Mouse (Mus musculus): Measurements from ENCODE around the gene Mvp. TPM values are rescaled to one million over a fixed set of nuclear protein-coding genes. Genes with fewer than 3 reads are reported as not detected.

Mvp gene
- total and polyA plus RNA-seq, 3 experiments = 19.8 to 20.6 TPM; not detected in 1

GRCm38 (mm10) chr7:127016481-127016485 is 1.9 kb upstream of the Mvp start, which contains the start of gene Pagr1b:
Pagr1b (minus strand) TSS chr7:127016484.
- peaks cover 0 to 10% of the 10 kb centered on the region in 2 experiments; a peak in 3 of 4 replicates for H3K4me1 ChIP-seq (ENCODE audit: control insufficient read depth in 1 of 2, insufficient read depth in 2 of 2, low read length in 2 of 2)
- H3K27me3 ChIP-seq (ENCODE audit: control insufficient read depth in 1 of 2, insufficient read depth in 2 of 2, low read length in 2 of 2) = no peaks in the 10 kb centered on the region
- peak within 1 kb of the TSS; percentile 99 for H3K9ac ChIP-seq (ENCODE audit: control insufficient read depth, low read depth, low read length, poor library complexity, severe bottlenecking)
- H3K9me3 ChIP-seq (replicated peaks; ENCODE audit: insufficient read depth, low read length) = no peaks in the 10 kb centered on the region
- peak within 1 kb of the TSS; percentile 96 for H3K27ac ChIP-seq (ENCODE audit: control insufficient read depth, low read depth, low read length)
- peak within 1 kb of the TSS; percentile 68 to 99 for H3K4me3 ChIP-seq (ENCODE audit: control insufficient read depth in 1 of 2, insufficient read depth in 1 of 2, low read depth in 2 of 2, low read length in 2 of 2)
- DNase-seq (ENCODE audit: low read depth, low spot score) = no peak
- H3K79me2 ChIP-seq (ENCODE audit: control insufficient read depth, insufficient read depth, low read length, poor library complexity) = peaks cover 36% of the 10 kb centered on the region
- H3K36me3 ChIP-seq (ENCODE audit: control insufficient read depth in 1 of 2, insufficient read depth in 2 of 2, low read length in 2 of 2) = peaks cover 0 to 10% of the 10 kb centered on the region in 2 experiments; a peak in 2 of 4 replicates
- TF ChIP-seq ETS1 (IDR thresholded peaks at IDR 0.05; ENCODE audit: low read depth, low read length) = no peak
- no peak for TF ChIP-seq RCOR1 (IDR thresholded peaks at IDR 0.05; ENCODE audit: low read depth, low read length)
- TF ChIP-seq HCFC1 (IDR thresholded peaks at IDR 0.05; ENCODE audit: low read depth, low read length) = no peak
- TF ChIP-seq SMC3 (IDR thresholded peaks at IDR 0.05; ENCODE audit: low read depth, low read length) = no peak

- H3K4me1 ChIP-seq (ENCODE audit: control insufficient read depth in 1 of 2, insufficient read depth in 2 of 2, low read length in 2 of 2) = peaks cover 0 to 12% of the 10 kb centered on the region in 2 experiments; a peak in 3 of 4 replicates
- H3K9me3 ChIP-seq (replicated peaks; ENCODE audit: insufficient read depth, low read length) = no peaks in the 10 kb centered on the region
- peaks cover 36% of the 10 kb centered on the region for H3K79me2 ChIP-seq (ENCODE audit: control insufficient read depth, insufficient read depth, low read length, poor library complexity)
- no peaks in the 10 kb centered on the region for H3K27me3 ChIP-seq (ENCODE audit: control insufficient read depth in 1 of 2, insufficient read depth in 2 of 2, low read length in 2 of 2)
- DNase-seq (ENCODE audit: low read depth, low spot score) = peak; percentile 67
- peak overlapping the region; percentile 68 to 99 for H3K4me3 ChIP-seq (ENCODE audit: control insufficient read depth in 1 of 2, insufficient read depth in 1 of 2, low read depth in 2 of 2, low read length in 2 of 2)
- H3K9ac ChIP-seq (ENCODE audit: control insufficient read depth, low read depth, low read length, poor library complexity, severe bottlenecking) = peak overlapping the region; percentile 99
- TF ChIP-seq TBP (IDR thresholded peaks at IDR 0.05; ENCODE audit: low read depth, low read length) = peak; percentile 52
- TF ChIP-seq GABPA (IDR thresholded peaks at IDR 0.05; ENCODE audit: low read depth, low read length) = no peak
- TF ChIP-seq CHD2 (IDR thresholded peaks at IDR 0.05; ENCODE audit: low read length) = no peak
- TF ChIP-seq MYC (IDR thresholded peaks at IDR 0.05; ENCODE audit: low read depth, low read length) = 0 out of 2 replicates have a peak, but pooled peaks have one; percentile 42
- TF ChIP-seq CTCF (IDR thresholded peaks at IDR 0.05 in 2 of 3, conservative IDR thresholded peaks at IDR 0.05 in 1 of 3; ENCODE audit: control insufficient read depth in 1 of 3, insufficient read depth in 1 of 3, low read depth in 2 of 3, low read length in 3 of 3, poor library complexity in 1 of 3, severe bottlenecking in 1 of 3) = no peak
- no peak for TF ChIP-seq POLR2AphosphoS5 (IDR thresholded peaks at IDR 0.05; ENCODE audit: borderline replicate concordance, low read depth, low read length)
- TF ChIP-seq UBTF (IDR thresholded peaks at IDR 0.05; ENCODE audit: borderline replicate concordance, insufficient read depth, low read depth, low read length) = no peak
- H3K27ac ChIP-seq (ENCODE audit: control insufficient read depth, low read depth, low read length) = peak overlapping the region; percentile 96
- peaks cover 0 to 10% of the 10 kb centered on the region in 2 experiments; a peak in 2 of 4 replicates for H3K36me3 ChIP-seq (ENCODE audit: control insufficient read depth in 1 of 2, insufficient read depth in 2 of 2, low read length in 2 of 2)
Observed at GRCm38 (mm10) chr7:127016081-127016480, 1.7 kb upstream of the Mvp start.

- Histone ChIP-seq H3K4me3 (ENCODE audit: control insufficient read depth in 1 of 2, insufficient read depth in 1 of 2, low read depth in 2 of 2, low read length in 2 of 2) (no peak overlapping the region), H3K36me3 (ENCODE audit: control insufficient read depth in 1 of 2, insufficient read depth in 2 of 2, low read length in 2 of 2) (peaks cover 0 to 16% of the 10 kb centered on the region in 2 experiments; a peak in 2 of 4 replicates), H3K4me1 (ENCODE audit: control insufficient read depth in 1 of 2, insufficient read depth in 2 of 2, low read length in 2 of 2) (peaks cover 0 to 15% of the 10 kb centered on the region in 2 experiments; a peak in 3 of 4 replicates), H3K9me3 (replicated peaks; ENCODE audit: insufficient read depth, low read length) (no peaks in the 10 kb centered on the region), H3K27ac (ENCODE audit: control insufficient read depth, low read depth, low read length) (no peak overlapping the region), H3K27me3 (ENCODE audit: control insufficient read depth in 1 of 2, insufficient read depth in 2 of 2, low read length in 2 of 2) (no peaks in the 10 kb centered on the region), H3K9ac (ENCODE audit: control insufficient read depth, low read depth, low read length, poor library complexity, severe bottlenecking) (no peak overlapping the region; the same call in 1 of the 2 replicates), H3K79me2 (ENCODE audit: control insufficient read depth, insufficient read depth, low read length, poor library complexity) (peaks cover 36% of the 10 kb centered on the region)
- no peak for DNase-seq (ENCODE audit: low read depth, low spot score)
- TF ChIP-seq TAL1 (IDR thresholded peaks at IDR 0.05; ENCODE audit: low read length) (no peak), RAD21 (IDR thresholded peaks at IDR 0.05; ENCODE audit: low read depth, low read length) (no peak), POLR2AphosphoS2 (IDR thresholded peaks at IDR 0.05; ENCODE audit: low read length) (no peak), SIN3A (IDR thresholded peaks at IDR 0.05; ENCODE audit: low read length) (no peak), ETS1 (IDR thresholded peaks at IDR 0.05; ENCODE audit: low read depth, low read length) (no peak), BHLHE40 (IDR thresholded peaks at IDR 0.05; ENCODE audit: borderline replicate concordance, low read depth, low read length) (no peak), USF1 (IDR thresholded peaks at IDR 0.05; ENCODE audit: low read depth, low read length) (no peak), RCOR1 (IDR thresholded peaks at IDR 0.05; ENCODE audit: low read depth, low read length) (no peak)
Observed at GRCm38 (mm10) chr7:127014993-127015392, 572 bp upstream of the Mvp start.
